Mouse (Mus musculus): ENCODE results near the gene Mybphl. TPM values are rescaled to one million over a fixed set of nuclear protein-coding genes. Genes with fewer than 3 reads are reported as not detected.

Gene Mybphl
- 0.15 and 0.31 TPM in 2 replicates for polyA plus RNA-seq (2016; fragmentation: Nextera tagmentation; extraction: Ambion mirVana)

DNA sequence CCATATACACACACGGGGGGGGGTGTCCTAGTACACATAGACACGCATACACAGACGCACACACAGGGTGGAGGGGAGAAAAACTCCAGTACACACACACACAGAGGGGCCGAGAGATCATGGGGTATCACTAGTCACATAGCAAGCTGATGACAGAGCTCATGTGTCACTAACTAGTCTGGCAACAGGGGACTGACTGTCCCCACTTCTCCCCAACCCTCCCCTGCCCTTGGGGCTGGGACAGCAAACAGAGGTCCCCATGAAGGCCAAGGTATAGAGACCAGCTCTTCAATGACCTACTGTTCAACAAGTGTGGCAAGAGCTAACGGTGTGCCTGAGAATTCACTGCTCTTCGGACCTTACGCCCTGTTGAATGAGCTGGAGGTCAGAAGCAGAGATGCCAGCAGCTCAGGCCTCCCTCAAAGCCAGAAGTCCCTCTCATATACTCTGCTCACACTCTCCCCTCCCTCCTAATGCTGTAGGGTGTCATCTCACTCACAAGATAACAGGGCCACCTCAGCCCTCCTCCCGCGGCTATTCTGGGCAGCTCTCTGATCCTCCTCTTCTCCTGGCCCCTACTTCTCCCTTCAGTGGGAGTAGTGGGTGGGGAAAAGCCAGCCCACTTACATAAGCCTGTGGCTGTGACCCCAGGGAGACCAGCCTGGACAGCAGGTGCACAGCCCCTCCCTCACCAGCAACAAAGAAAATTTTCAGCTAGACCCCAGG lies at the start of gene Mybphl:
Gene Mybphl (plus strand): TSS at position 642 of the 726 bp plus-strand sequence.
- no peak within 1 kb of the TSS for H3K4me3 ChIP-seq (replicated peaks)
- no peak for ATAC-seq (ENCODE audit: low FRiP score)
- no peak within 1 kb of the TSS for H3K9ac ChIP-seq
- H3K27ac ChIP-seq, result peak within 1 kb of the TSS; percentile 9; the same call in 1 of the 2 replicates
- no peak within 1 kb of the TSS for H3K4me2 ChIP-seq
- H3K36me3 ChIP-seq (replicated peaks), result 0 out of 2 replicates have a peak, but pooled peaks cover 4% of the 10 kb centered on the region
- peaks cover 27% of the 10 kb centered on the region for H3K4me1 ChIP-seq
- H3K9me3 ChIP-seq, result no peaks in the 10 kb centered on the region
- H3K27me3 ChIP-seq, result no peaks in the 10 kb centered on the region
- WGBS, result 80% methylated on average over 9 of the region's 9 CpGs

DNA sequence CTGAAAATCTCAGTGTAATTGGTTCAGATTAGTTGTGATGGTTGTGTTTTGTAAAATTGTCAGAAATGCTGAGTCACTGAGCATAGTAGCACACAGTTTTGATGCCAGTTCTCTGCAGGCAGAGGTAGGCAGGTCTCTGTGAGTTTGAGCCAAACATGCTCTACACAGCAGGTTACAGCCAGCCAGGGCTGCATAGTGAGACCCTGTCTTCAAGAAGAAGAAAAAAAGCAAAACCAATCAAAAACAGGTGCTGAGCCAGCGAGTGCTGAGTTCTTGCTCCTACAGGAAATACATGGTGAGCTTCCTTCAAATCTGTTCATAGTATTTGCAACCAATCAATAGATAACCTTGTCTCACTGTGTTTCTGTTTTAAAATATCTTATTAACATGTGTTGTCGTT lies 46.2 kb upstream of the Mybphl start:
- 75% methylated on average over 2 of the region's 2 CpGs for WGBS
- no peak overlapping the region for H3K9ac ChIP-seq
- no peak for ATAC-seq (ENCODE audit: low FRiP score)
- no peak overlapping the region for H3K27ac ChIP-seq
- no peaks in the 10 kb centered on the region; the same call in 1 of the 2 replicates for H3K4me1 ChIP-seq
- H3K4me2 ChIP-seq, result no peak overlapping the region
- H3K4me3 ChIP-seq (replicated peaks), result no peak overlapping the region
- no peaks in the 10 kb centered on the region for H3K27me3 ChIP-seq
- H3K36me3 ChIP-seq (replicated peaks), result peaks cover 5% of the 10 kb centered on the region; the same call in 1 of the 2 replicates
- no peaks in the 10 kb centered on the region for H3K9me3 ChIP-seq

DNA sequence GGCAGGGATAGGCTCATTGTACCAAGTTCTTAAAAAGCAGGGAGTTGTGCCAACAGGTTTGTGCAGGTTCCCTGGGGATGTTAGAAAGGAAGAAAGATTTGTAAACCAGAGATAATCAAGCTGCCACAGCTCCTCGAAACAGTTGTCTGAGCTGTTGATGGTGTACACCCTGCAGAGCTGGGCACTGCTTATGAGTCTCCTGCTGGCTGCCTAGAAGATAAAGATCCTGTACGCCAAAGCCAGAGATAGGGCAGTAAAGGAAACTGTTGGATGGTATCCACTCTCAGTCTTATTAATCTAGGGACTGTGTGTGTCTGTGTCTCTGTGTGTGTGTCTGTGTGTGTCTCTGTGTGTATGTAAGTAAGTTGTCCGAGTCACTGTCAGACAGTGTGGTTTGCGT lies 43.0 kb upstream of the Mybphl start:
- no peak overlapping the region for H3K27ac ChIP-seq
- H3K4me3 ChIP-seq (replicated peaks), result no peak overlapping the region
- no peaks in the 10 kb centered on the region; the same call in 1 of the 2 replicates for H3K4me1 ChIP-seq
- no peak overlapping the region for H3K4me2 ChIP-seq
- H3K9ac ChIP-seq, result no peak overlapping the region
- H3K9me3 ChIP-seq, result no peaks in the 10 kb centered on the region
- no peaks in the 10 kb centered on the region for H3K27me3 ChIP-seq
- WGBS, result 87% methylated on average over 4 of the region's 4 CpGs
- peaks cover 24% of the 10 kb centered on the region for H3K36me3 ChIP-seq (replicated peaks)
- ATAC-seq (ENCODE audit: low FRiP score), result no peak

DNA sequence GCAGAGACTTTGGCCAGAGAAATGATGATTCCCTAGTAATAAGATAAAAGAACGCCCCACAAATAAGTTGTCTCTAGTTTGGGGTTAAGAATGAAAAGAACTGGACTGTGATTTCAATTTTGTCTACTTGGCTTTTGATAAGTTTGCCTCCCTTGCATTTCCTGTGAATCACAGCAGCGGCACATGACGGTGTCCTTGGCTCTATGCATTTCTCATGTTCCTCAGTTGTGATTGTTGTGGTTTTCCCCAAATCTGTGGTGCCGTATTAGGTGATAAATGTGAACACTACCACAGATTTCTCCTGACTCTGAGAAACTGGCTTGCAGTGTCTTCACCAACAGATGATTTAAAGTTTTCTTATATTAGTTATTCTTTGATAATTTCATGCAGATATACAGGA lies 42.6 kb upstream of the Mybphl start:
- Histone ChIP-seq H3K4me1 (no peaks in the 10 kb centered on the region; the same call in 1 of the 2 replicates), H3K4me3 (replicated peaks) (no peak overlapping the region), H3K36me3 (replicated peaks) (peaks cover 29% of the 10 kb centered on the region), H3K4me2 (no peak overlapping the region), H3K27ac (no peak overlapping the region), H3K9me3 (no peaks in the 10 kb centered on the region), H3K27me3 (no peaks in the 10 kb centered on the region), H3K9ac (no peak overlapping the region)
- 94% methylated on average over 4 of the region's 4 CpGs for WGBS
- ATAC-seq (ENCODE audit: low FRiP score), result no peak

GRCm38 (mm10) chr3:108322962-108323361 lies 41.7 kb upstream of the Mybphl start:
- no peak overlapping the region for H3K4me2 ChIP-seq
- no peaks in the 10 kb centered on the region for H3K9me3 ChIP-seq
- 84% methylated on average over 3 of the region's 3 CpGs for WGBS
- H3K27ac ChIP-seq, result no peak overlapping the region
- no peak overlapping the region for H3K4me3 ChIP-seq (replicated peaks)
- H3K4me1 ChIP-seq, result no peaks in the 10 kb centered on the region; the same call in 1 of the 2 replicates
- H3K36me3 ChIP-seq (replicated peaks), result peaks cover 37% of the 10 kb centered on the region
- H3K27me3 ChIP-seq, result no peaks in the 10 kb centered on the region
- no peak for ATAC-seq (ENCODE audit: low FRiP score)
- no peak overlapping the region for H3K9ac ChIP-seq

DNA sequence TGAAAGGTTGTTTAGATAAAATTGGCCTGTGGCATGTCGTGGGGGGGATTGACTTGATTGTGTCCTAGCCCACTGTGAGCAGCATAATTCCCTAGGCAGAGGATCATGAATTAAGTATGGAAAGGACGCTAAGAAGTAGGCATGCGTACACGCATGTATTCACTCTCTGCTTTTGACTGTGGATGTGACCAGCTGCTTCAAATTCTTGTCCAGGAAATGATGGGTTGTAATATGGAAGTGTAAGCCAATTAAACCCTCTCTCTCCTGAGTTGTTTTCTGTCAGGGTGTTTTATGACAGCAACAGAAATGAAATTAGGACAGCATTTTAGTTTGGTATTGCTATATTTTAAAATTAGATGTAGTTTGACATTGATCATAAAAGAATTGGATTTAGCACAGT lies 39.9 kb upstream of the Mybphl start:
- Histone ChIP-seq H3K4me1 (no peaks in the 10 kb centered on the region), H3K9me3 (no peaks in the 10 kb centered on the region), H3K9ac (no peak overlapping the region), H3K36me3 (replicated peaks) (peaks cover 39% of the 10 kb centered on the region), H3K4me2 (no peak overlapping the region), H3K27me3 (no peaks in the 10 kb centered on the region), H3K4me3 (replicated peaks) (no peak overlapping the region), H3K27ac (no peak overlapping the region)
- WGBS, result 92% methylated on average over 4 of the region's 4 CpGs
- ATAC-seq (ENCODE audit: low FRiP score), result no peak

DNA sequence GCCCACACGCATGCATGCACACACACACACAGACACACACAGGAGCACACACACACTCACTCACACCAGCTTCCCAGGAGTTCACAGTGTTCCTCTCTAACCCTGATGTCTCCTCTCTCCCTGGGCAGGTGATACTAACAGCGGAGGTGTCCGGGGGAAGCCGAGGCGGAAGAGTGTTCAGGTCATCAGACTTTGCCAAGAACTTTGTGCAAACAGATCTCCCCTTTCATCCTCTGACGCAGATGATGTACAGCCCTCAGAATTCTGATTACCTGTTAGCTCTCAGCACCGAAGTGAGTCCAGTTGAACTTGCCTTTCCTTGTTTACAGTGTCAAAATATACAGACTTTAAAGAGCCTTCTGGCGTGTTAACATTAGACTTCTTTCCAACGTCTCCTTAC lies 39.2 kb upstream of the Mybphl start:
- Histone ChIP-seq H3K4me1 (no peaks in the 10 kb centered on the region), H3K4me3 (replicated peaks) (no peak overlapping the region), H3K4me2 (no peak overlapping the region), H3K27me3 (no peaks in the 10 kb centered on the region), H3K9ac (no peak overlapping the region), H3K36me3 (replicated peaks) (peaks cover 45% of the 10 kb centered on the region), H3K27ac (no peak overlapping the region), H3K9me3 (no peaks in the 10 kb centered on the region)
- ATAC-seq (ENCODE audit: low FRiP score), result no peak
- 96% methylated on average over 9 of the region's 9 CpGs for WGBS

GRCm38 (mm10) chr3:108327275-108327674 lies 37.4 kb upstream of the Mybphl start:
- ATAC-seq (ENCODE audit: low FRiP score), result no peak
- no peak overlapping the region for H3K27ac ChIP-seq
- WGBS, result 92% methylated on average over 8 of the region's 8 CpGs

DNA sequence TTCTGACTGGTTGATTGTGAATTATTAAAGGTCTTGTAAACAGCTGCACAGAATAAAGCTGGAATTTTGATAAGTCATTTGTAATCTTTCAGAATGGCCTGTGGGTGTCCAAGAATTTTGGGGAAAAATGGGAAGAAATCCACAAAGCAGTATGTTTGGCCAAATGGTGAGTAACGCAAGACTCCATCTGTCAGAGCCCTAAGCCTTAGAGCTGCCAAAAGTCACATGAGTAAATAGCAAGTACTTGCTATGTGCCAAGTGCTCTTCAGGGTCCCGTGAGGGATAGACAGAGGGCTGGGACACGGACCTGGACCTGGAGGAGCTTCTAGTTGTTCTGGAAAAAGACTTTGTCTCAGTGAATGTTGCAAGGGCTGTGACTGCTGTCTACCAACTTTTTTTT lies 36.8 kb upstream of the Mybphl start:
- peak overlapping the region; percentile 42; the same call in 1 of the 2 replicates for H3K27ac ChIP-seq
- ATAC-seq (ENCODE audit: low FRiP score), result no peak
- no peak overlapping the region for H3K9ac ChIP-seq
- no peaks in the 10 kb centered on the region for H3K9me3 ChIP-seq
- 91% methylated on average over 3 of the region's 3 CpGs for WGBS
- no peaks in the 10 kb centered on the region for H3K27me3 ChIP-seq
- no peaks in the 10 kb centered on the region for H3K4me1 ChIP-seq
- peaks cover 67% of the 10 kb centered on the region for H3K36me3 ChIP-seq (replicated peaks)
- H3K4me3 ChIP-seq (replicated peaks), result no peak overlapping the region
- no peak overlapping the region for H3K4me2 ChIP-seq

More at GRCm38 (mm10) chr3:108327275-108327674, 37.4 kb upstream of the Mybphl start:
- Histone ChIP-seq H3K4me3 (replicated peaks) (no peak overlapping the region), H3K4me1 (no peaks in the 10 kb centered on the region), H3K4me2 (no peak overlapping the region), H3K36me3 (replicated peaks) (peaks cover 61% of the 10 kb centered on the region), H3K9me3 (no peaks in the 10 kb centered on the region), H3K9ac (no peak overlapping the region), H3K27me3 (no peaks in the 10 kb centered on the region)

- no peaks in the 10 kb centered on the region for H3K4me1 ChIP-seq
- ATAC-seq (ENCODE audit: low FRiP score), result peak; percentile 30; the same call in 1 of the 2 replicates
- no peak overlapping the region; the same call in 1 of the 2 replicates for H3K27ac ChIP-seq
These were observed 36.3 kb upstream of the Mybphl start for GRCm38 (mm10) chr3:108328441-108328841.

DNA sequence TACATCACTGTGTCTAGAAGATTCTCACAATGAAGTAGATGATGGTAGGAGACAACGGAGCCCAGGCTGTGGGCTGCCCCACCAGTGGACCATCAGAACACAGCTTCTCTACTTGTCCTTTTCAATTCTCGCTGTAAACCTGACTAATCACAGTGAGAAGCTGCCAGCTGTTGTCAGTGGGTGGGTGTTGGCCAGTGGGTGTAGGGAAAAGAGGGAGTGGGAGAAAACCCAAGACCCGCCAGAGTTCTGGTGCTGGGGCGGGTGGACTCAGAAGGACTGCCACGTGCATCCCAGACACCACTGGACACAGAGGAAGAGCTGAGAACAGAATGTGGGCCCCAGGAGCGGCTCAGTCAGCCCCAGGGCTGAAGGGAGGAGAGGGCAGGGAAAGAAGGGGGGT lies 33.9 kb upstream of the Mybphl start:
- no peak for ATAC-seq (ENCODE audit: low FRiP score)
- Histone ChIP-seq H3K27me3 (no peaks in the 10 kb centered on the region), H3K4me2 (no peak overlapping the region), H3K27ac (no peak overlapping the region), H3K9ac (no peak overlapping the region), H3K4me3 (replicated peaks) (no peak overlapping the region), H3K4me1 (no peaks in the 10 kb centered on the region), H3K9me3 (no peaks in the 10 kb centered on the region), H3K36me3 (replicated peaks) (peaks cover 83% of the 10 kb centered on the region)
- 90% methylated on average over 6 of the region's 6 CpGs for WGBS

More at GRCm38 (mm10) chr3:108328441-108328841, 36.3 kb upstream of the Mybphl start:
- Histone ChIP-seq H3K4me2 (no peak overlapping the region), H3K36me3 (replicated peaks) (peaks cover 72% of the 10 kb centered on the region), H3K4me3 (replicated peaks) (no peak overlapping the region), H3K9ac (no peak overlapping the region), H3K9me3 (no peaks in the 10 kb centered on the region), H3K27me3 (no peaks in the 10 kb centered on the region)
- 75% methylated on average over 9 of the region's 9 CpGs for WGBS

DNA sequence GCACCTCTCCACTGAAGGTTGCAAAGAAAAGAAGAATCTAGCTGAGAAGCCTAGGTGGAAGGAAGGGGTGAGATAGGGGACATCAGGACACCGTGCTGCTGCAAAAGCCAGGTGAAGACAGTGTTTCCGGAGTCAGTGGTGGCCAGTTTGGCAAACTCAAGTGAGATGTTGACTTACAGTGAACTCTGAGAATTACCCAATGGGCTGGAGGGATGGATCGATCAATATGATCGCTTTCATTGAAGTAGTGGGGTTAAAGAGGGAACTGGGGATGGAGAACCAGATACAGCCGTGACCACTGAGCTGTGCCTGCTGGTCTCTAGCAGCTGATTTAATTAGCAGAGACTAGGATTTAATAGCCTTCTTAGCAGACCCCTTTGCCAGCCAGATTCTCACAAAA lies 27.8 kb upstream of the Mybphl start:
- H3K9me3 ChIP-seq, result no peaks in the 10 kb centered on the region
- no peak overlapping the region for H3K4me2 ChIP-seq
- H3K27ac ChIP-seq, result no peak overlapping the region
- H3K36me3 ChIP-seq (replicated peaks), result peaks cover 86% of the 10 kb centered on the region
- ATAC-seq (ENCODE audit: low FRiP score), result no peak
- no peak overlapping the region for H3K9ac ChIP-seq
- 92% methylated on average over 5 of the region's 5 CpGs for WGBS
- no peaks in the 10 kb centered on the region for H3K27me3 ChIP-seq
- H3K4me3 ChIP-seq (replicated peaks), result no peak overlapping the region
- no peaks in the 10 kb centered on the region for H3K4me1 ChIP-seq

- ATAC-seq (ENCODE audit: low FRiP score), result no peak
- Histone ChIP-seq H3K9me3 (no peaks in the 10 kb centered on the region), H3K27me3 (no peaks in the 10 kb centered on the region), H3K9ac (no peak overlapping the region), H3K27ac (no peak overlapping the region), H3K4me3 (replicated peaks) (no peak overlapping the region), H3K4me2 (no peak overlapping the region), H3K36me3 (replicated peaks) (peaks cover 85% of the 10 kb centered on the region), H3K4me1 (no peaks in the 10 kb centered on the region)
- 93% methylated on average over 2 of the region's 2 CpGs for WGBS
These were observed 23.7 kb upstream of the Mybphl start for GRCm38 (mm10) chr3:108341040-108341439.

Measured in forebrain, embryonic 12.5 days (tissue).